Mouse (Mus musculus) intestine, embryonic 16.5 days (tissue): Measurements from ENCODE around the gene Tnfaip3. TPM values are rescaled to one million over a fixed set of nuclear protein-coding genes. Genes with fewer than 3 reads are reported as not detected.

Experiments used
- ATAC-seq: fragments of 200-750 bp; cut with Nextera tagmentation; 2 replicates; pipeline ENCODE4 v1.8.0; 2017; ENCODE audit warnings: moderate TSS enrichment, moderate library complexity
- H3K27ac ChIP-seq: fragments of 300-500 bp; sonication (generic); 2 replicates; pipeline ENCODE4 v1.5.1; 2014; ENCODE audit warnings: mild to moderate bottlenecking, low read length
- H3K27me3 ChIP-seq: fragments of 300-500 bp; sonication (generic); replicated peaks from 2 replicates; pipeline ENCODE4 v1.6.1; 2014; ENCODE audit warnings: low read length, control low read depth, mixed read lengths; ENCODE audit not compliant: control insufficient read depth, insufficient read depth
- H3K36me3 ChIP-seq: fragments of 300-500 bp; sonication (generic); 2 replicates; pipeline ENCODE4 v1.6.1; 2014; ENCODE audit warnings: low read length, control low read depth; ENCODE audit not compliant: control insufficient read depth, insufficient read depth
- H3K4me1 ChIP-seq: fragments of 300-500 bp; sonication (generic); 2 replicates; pipeline ENCODE4 v1.6.1; 2014; ENCODE audit warnings: low read length, control low read depth, mixed read lengths; ENCODE audit not compliant: control insufficient read depth, insufficient read depth
- H3K4me2 ChIP-seq: fragments of 300-500 bp; sonication (generic); 2 replicates; pipeline ENCODE4 v1.6.1; 2014; ENCODE audit warnings: low read depth, low read length, control low read depth
- H3K4me3 ChIP-seq: fragments of 300-500 bp; sonication (generic); 2 replicates; pipeline ENCODE4 v1.5.1; 2014; ENCODE audit warnings: mild to moderate bottlenecking, low read length
- H3K9ac ChIP-seq: fragments of 300-500 bp; sonication (generic); 2 replicates; pipeline ENCODE4 v1.6.1; 2014; ENCODE audit warnings: low read depth, low read length
- H3K9me3 ChIP-seq: fragments of 300-500 bp; sonication (generic); 2 replicates; pipeline ENCODE4 v1.6.1; 2016; ENCODE audit warnings: low read length, control low read depth; ENCODE audit not compliant: control insufficient read depth
- WGBS: fragments of 180-500 bp; shearing (Covaris S2); extraction: QIAGEN DNeasy Blood & Tissue Kit; methylation state at CpG from one replicate; pipeline ENCODE4 v1.1.7; 2014; 5-methylcytosine and 5-hydroxymethylcytosine counted together
- polyA plus RNA-seq: library from polyadenylated mRNA; unstranded; fragments of >200 nt; fragmentation: Nextera tagmentation; extraction: Ambion mirVana; gene quantifications from 2 replicates; pipeline ENCODE4 v1.2.1, GENCODE M21; 2015

Tnfaip3 gene
- polyA plus RNA-seq, 1 experiment from 2014 or later: 4.3 TPM

- 55% methylated on average over 2 of the region's 2 CpGs for WGBS
- Histone ChIP-seq H3K4me2 (no peak overlapping the region), H3K4me3 (no peak overlapping the region), H3K4me1 (no peaks in the 10 kb centered on the region), H3K9ac (no peak overlapping the region), H3K36me3 (no peaks in the 10 kb centered on the region), H3K27me3 (no peaks in the 10 kb centered on the region), H3K9me3 (no peaks in the 10 kb centered on the region), H3K27ac (no peak overlapping the region)
- no peak for ATAC-seq
Observed at GRCm38 (mm10) chr10:18987907-18988199, 27.6 kb downstream of the Tnfaip3 start.

- H3K9me3 ChIP-seq: no peaks in the 10 kb centered on the region
- no peaks in the 10 kb centered on the region for H3K4me1 ChIP-seq
- no peak overlapping the region for H3K4me3 ChIP-seq
- no peak overlapping the region for H3K27ac ChIP-seq
- no peaks in the 10 kb centered on the region for H3K36me3 ChIP-seq
- no peak for ATAC-seq
- WGBS: 29% methylated on average over 2 of the region's 2 CpGs
- no peaks in the 10 kb centered on the region for H3K27me3 ChIP-seq
- H3K9ac ChIP-seq: no peak overlapping the region
- H3K4me2 ChIP-seq: no peak overlapping the region
Observed at GRCm38 (mm10) chr10:18987046-18987906, 28.2 kb downstream of the Tnfaip3 start.

GRCm38 (mm10) chr10:18985516-18985915 lies 29.9 kb downstream of the Tnfaip3 start:
- no peak overlapping the region for H3K4me3 ChIP-seq
- H3K9me3 ChIP-seq: no peaks in the 10 kb centered on the region
- H3K27ac ChIP-seq: no peak overlapping the region
- H3K36me3 ChIP-seq: no peaks in the 10 kb centered on the region
- H3K9ac ChIP-seq: no peak overlapping the region
- 84% methylated on average over 3 of the region's 3 CpGs for WGBS
- H3K4me2 ChIP-seq: no peak overlapping the region
- no peaks in the 10 kb centered on the region for H3K27me3 ChIP-seq
- no peaks in the 10 kb centered on the region for H3K4me1 ChIP-seq
- ATAC-seq: no peak

GRCm38 (mm10) chr10:18983514-18983913 lies 31.9 kb downstream of the Tnfaip3 start:
- Histone ChIP-seq H3K4me3 (no peak overlapping the region), H3K4me2 (no peak overlapping the region), H3K27me3 (no peaks in the 10 kb centered on the region), H3K4me1 (no peaks in the 10 kb centered on the region), H3K9me3 (no peaks in the 10 kb centered on the region), H3K9ac (no peak overlapping the region), H3K36me3 (no peaks in the 10 kb centered on the region), H3K27ac (no peak overlapping the region)
- WGBS: 76% methylated on average over 6 of the region's 6 CpGs
- no peak for ATAC-seq

- Histone ChIP-seq H3K36me3 (no peaks in the 10 kb centered on the region), H3K9me3 (no peaks in the 10 kb centered on the region), H3K27me3 (no peaks in the 10 kb centered on the region), H3K4me3 (no peak overlapping the region), H3K4me2 (no peak overlapping the region), H3K9ac (no peak overlapping the region), H3K27ac (no peak overlapping the region), H3K4me1 (no peaks in the 10 kb centered on the region)
- WGBS: 72% methylated on average over 3 of the region's 3 CpGs
- ATAC-seq: no peak
Observed at GRCm38 (mm10) chr10:18974486-18974885, 41.0 kb downstream of the Tnfaip3 start.

- H3K36me3 ChIP-seq: no peaks in the 10 kb centered on the region
- no peaks in the 10 kb centered on the region for H3K4me1 ChIP-seq
- no peak for ATAC-seq
- no peaks in the 10 kb centered on the region for H3K27me3 ChIP-seq
- no peak overlapping the region for H3K27ac ChIP-seq
- no peak overlapping the region for H3K4me3 ChIP-seq
- WGBS: 88% methylated on average over 10 of the region's 10 CpGs
- H3K4me2 ChIP-seq: no peak overlapping the region
- no peaks in the 10 kb centered on the region for H3K9me3 ChIP-seq
- H3K9ac ChIP-seq: no peak overlapping the region
Observed at GRCm38 (mm10) chr10:18966893-18967292, 48.6 kb downstream of the Tnfaip3 start.

DNA sequence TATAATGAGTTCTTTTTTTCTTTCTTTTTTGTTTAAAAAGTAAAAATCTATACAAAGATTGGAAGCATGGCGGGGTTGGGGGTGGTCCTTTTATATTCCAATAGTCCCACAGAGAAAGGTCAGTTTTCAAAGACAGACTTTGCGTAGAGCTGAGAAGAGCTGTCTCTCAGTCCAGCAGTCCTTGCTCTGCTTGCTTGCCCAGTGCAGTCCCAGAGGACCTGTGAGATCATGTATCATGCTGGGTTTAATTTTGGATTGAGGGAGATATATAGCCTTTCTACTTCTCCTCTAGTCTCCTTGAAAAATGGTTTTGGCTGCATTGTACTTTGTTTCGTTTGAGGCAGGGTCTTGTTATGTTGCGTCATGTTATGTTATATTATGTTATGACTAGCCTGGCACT lies 49.9 kb downstream of the Tnfaip3 start:
- H3K9ac ChIP-seq: no peak overlapping the region
- no peaks in the 10 kb centered on the region for H3K36me3 ChIP-seq
- no peaks in the 10 kb centered on the region for H3K27me3 ChIP-seq
- no peak overlapping the region for H3K4me3 ChIP-seq
- H3K4me1 ChIP-seq: no peaks in the 10 kb centered on the region
- no peaks in the 10 kb centered on the region for H3K9me3 ChIP-seq
- 84% methylated on average over 4 of the region's 4 CpGs for WGBS
- H3K4me2 ChIP-seq: no peak overlapping the region
- no peak overlapping the region for H3K27ac ChIP-seq
- no peak for ATAC-seq

DNA sequence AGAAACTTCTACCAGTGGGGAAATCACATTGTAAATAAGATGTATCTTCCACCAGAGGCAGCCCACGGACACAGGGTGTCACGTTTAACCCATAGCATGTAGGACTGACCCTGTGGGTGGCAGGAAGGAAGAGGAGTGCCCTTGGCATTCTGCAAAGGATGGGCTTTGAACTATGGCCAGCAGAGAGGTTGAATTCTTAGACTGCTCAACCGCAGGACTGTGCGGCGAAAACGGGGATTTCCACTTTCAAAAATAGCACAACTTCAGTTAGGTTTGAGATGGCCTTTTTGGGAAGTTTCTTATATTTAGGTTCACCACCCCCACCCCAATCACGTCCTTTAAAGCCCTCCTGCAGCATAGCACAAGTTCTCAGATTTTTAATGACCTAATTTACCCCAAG lies 50.6 kb downstream of the Tnfaip3 start:
- Histone ChIP-seq H3K4me2 (no peak overlapping the region), H3K36me3 (no peaks in the 10 kb centered on the region), H3K27ac (no peak overlapping the region), H3K4me3 (no peak overlapping the region), H3K4me1 (no peaks in the 10 kb centered on the region), H3K27me3 (no peaks in the 10 kb centered on the region), H3K9me3 (no peaks in the 10 kb centered on the region), H3K9ac (no peak overlapping the region)
- WGBS: 74% methylated on average over 7 of the region's 7 CpGs
- no peak for ATAC-seq

DNA sequence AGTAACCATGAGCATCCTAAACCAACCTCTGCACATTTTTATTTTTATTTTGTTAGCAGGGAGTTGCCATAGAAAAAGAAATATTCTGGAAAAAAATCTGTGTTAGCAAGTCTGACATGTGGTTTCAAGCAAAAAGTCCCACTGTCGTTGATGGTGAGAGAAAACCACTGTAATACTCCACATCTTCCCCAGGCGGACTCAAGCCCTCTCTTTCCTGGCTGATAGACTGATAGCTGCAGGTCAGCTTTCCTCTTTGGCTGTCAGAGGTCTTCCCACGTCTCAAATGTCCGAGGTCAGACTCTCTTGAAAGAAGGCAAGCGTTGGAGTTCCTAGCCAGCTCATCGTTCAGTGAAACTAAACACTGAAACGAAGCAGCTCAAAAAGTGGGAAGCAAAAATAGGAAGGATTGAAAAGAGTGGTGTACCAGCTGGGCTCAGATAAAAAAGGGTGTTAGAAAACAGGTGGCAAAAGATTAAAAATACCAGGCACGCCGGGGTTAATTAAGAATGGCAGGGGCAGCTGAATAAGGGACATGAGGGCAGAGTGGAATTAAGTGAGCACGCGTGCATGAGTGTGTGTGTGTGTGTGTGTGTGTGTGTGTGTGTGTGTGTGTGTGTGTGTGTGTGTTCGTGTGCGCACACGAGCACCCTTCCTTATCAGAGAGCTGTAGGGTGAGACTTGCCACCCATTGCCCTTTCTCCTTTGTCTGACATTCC lies 55.5 kb downstream of the Tnfaip3 start:
- H3K4me3 ChIP-seq: no peak overlapping the region
- no peak overlapping the region for H3K4me2 ChIP-seq
- no peak overlapping the region for H3K27ac ChIP-seq
- no peak overlapping the region for H3K9ac ChIP-seq
- H3K27me3 ChIP-seq: no peaks in the 10 kb centered on the region
- WGBS: 72% methylated on average over 14 of the region's 14 CpGs
- no peaks in the 10 kb centered on the region for H3K9me3 ChIP-seq
- H3K4me1 ChIP-seq: no peaks in the 10 kb centered on the region
- ATAC-seq: no peak
- H3K36me3 ChIP-seq: no peaks in the 10 kb centered on the region
